Mouse (Mus musculus) forebrain, embryonic 14.5 days (tissue): ENCODE measurements around the gene Clasp2. TPM values are rescaled to one million over a fixed set of nuclear protein-coding genes. Genes with fewer than 3 reads are reported as not detected.

Experiments
- ATAC-seq: fragments of 200-750 bp; cut with Nextera tagmentation; 2 replicates; pipeline ENCODE4 v1.8.0; 2017; ENCODE audit warnings: mild to moderate bottlenecking, moderate library complexity
- DNase-seq: peaks from one replicate; pipeline ENCODE4 v3.0.0-alpha.2; 2015; ENCODE audit warnings: low spot score
- H3K27ac ChIP-seq: fragments of 300-500 bp; sonication (generic); 2 replicates; pipeline ENCODE4 v1.5.1; 2014; ENCODE audit warnings: low read depth, mild to moderate bottlenecking, control low read depth, low read length, moderate library complexity
- H3K27me3 ChIP-seq: fragments of 300-500 bp; sonication (generic); replicated peaks from 2 replicates; pipeline ENCODE4 v1.6.1; 2014; ENCODE audit warnings: low read length, control low read depth, mixed read lengths; ENCODE audit not compliant: control insufficient read depth, insufficient read depth
- H3K36me3 ChIP-seq: fragments of 300-500 bp; sonication (generic); 2 replicates; pipeline ENCODE4 v1.6.1; 2014; ENCODE audit warnings: low read length, control low read depth; ENCODE audit not compliant: control insufficient read depth, insufficient read depth
- H3K4me1 ChIP-seq: fragments of 300-500 bp; sonication (generic); 2 replicates; pipeline ENCODE4 v1.6.1; 2014; ENCODE audit warnings: antibody characterized with exemption, low read length, control low read depth; ENCODE audit not compliant: control insufficient read depth, insufficient read depth
- H3K4me2 ChIP-seq: fragments of 300-500 bp; sonication (generic); 2 replicates; pipeline ENCODE4 v1.6.1; 2014; ENCODE audit warnings: mild to moderate bottlenecking, control low read depth, low read length
- H3K4me3 ChIP-seq: fragments of 300-500 bp; sonication (generic); 2 replicates; pipeline ENCODE4 v1.5.1; 2014; ENCODE audit warnings: low read depth, low read length, control low read depth
- H3K9ac ChIP-seq: fragments of 300-500 bp; sonication (generic); 2 replicates; pipeline ENCODE4 v1.6.1; 2014; ENCODE audit warnings: mild to moderate bottlenecking, low read length, control low read depth, moderate library complexity
- H3K9me3 ChIP-seq: fragments of 300-500 bp; sonication (generic); replicated peaks from 2 replicates; pipeline ENCODE4 v1.6.1; 2016; ENCODE audit warnings: low read length, control low read depth, mixed read lengths; ENCODE audit not compliant: control insufficient read depth
- WGBS: fragments of 180-500 bp; shearing (Covaris S2); extraction: QIAGEN DNeasy Blood & Tissue Kit; methylation state at CpG from one replicate; pipeline ENCODE4 v1.1.7; 2014; 5-methylcytosine and 5-hydroxymethylcytosine counted together
- polyA plus RNA-seq: library from polyadenylated mRNA; unstranded; fragments of >200 nt; fragmentation: Nextera tagmentation; extraction: Ambion mirVana; gene quantifications from 2 replicates; pipeline ENCODE4 v1.2.1, GENCODE M21; 2014

Gene Clasp2
- polyA plus RNA-seq, 1 experiment from 2014 or later: 86.2 TPM

DNA sequence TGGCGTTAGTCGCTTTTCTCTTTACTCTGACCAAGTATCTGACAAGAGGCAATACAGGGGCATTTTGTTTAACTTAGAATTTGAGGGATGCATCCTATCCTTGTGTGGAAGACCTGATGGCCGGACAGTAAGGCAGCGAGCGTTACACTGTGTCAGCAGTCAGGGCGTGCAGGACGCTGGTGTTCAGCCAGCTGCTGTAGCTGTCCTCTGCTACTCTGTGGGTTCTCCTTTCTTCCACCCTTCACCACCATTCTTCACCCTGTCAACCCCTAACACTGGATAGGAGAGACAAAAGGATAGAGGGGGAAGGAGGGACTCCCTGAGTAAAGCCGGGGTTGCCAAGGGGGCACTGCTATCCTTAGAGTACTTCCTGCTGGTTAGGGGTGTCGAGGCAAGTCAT, 87.4 kb downstream of the Clasp2 start:
- DNase-seq (no peak), ATAC-seq (no peak)
- no peak overlapping the region for H3K9ac ChIP-seq

DNA sequence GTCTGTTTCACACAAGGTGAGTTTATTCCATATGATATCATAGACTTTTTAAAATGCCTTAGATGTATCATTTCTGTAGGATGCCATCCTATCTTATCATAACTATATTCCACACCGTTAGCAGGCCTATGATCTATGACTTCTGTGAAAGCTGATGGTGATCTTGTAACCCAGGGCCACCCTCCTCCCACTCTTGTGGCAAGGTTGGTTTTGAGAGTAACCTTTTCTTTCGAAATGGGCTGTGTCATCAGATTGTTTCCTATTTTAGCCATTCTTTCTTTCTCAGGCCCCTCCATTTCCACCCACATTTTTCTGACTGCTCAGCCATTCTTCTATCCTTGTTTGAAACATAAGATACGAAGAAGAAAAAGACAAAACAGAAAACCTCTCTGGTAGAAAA, 88.9 kb downstream of the Clasp2 start:
- no peaks in the 10 kb centered on the region for H3K27me3 ChIP-seq
- WGBS: 91% methylated on average over 3 of the region's 3 CpGs
- ATAC-seq (no peak), DNase-seq (no peak)
- H3K9ac ChIP-seq: no peak overlapping the region
- H3K4me3 ChIP-seq: no peak overlapping the region
- H3K27ac ChIP-seq: no peak overlapping the region
- no peaks in the 10 kb centered on the region for H3K36me3 ChIP-seq
- H3K4me2 ChIP-seq: no peak overlapping the region
- no peaks in the 10 kb centered on the region for H3K9me3 ChIP-seq
- no peaks in the 10 kb centered on the region for H3K4me1 ChIP-seq

More for the DNA sequence above, 87.4 kb downstream of the Clasp2 start:
- no peaks in the 10 kb centered on the region for H3K4me1 ChIP-seq
- no peaks in the 10 kb centered on the region for H3K27me3 ChIP-seq
- no peak overlapping the region for H3K4me3 ChIP-seq
- WGBS: 79% methylated on average over 9 of the region's 9 CpGs
- H3K36me3 ChIP-seq: no peaks in the 10 kb centered on the region
- no peak overlapping the region for H3K4me2 ChIP-seq
- no peaks in the 10 kb centered on the region for H3K9me3 ChIP-seq
- no peak overlapping the region for H3K27ac ChIP-seq

GRCm38 (mm10) chr9:113833481-113833880, 92.2 kb downstream of the Clasp2 start:
- H3K4me3 ChIP-seq: no peak overlapping the region
- H3K4me2 ChIP-seq: no peak overlapping the region
- 0 out of 2 replicates have a peak, but pooled peaks cover 10% of the 10 kb centered on the region for H3K36me3 ChIP-seq
- 94% methylated on average over 7 of the region's 7 CpGs for WGBS
- no peaks in the 10 kb centered on the region for H3K4me1 ChIP-seq
- H3K9ac ChIP-seq: no peak overlapping the region
- no peaks in the 10 kb centered on the region for H3K27me3 ChIP-seq
- no peaks in the 10 kb centered on the region for H3K9me3 ChIP-seq
- DNase-seq (no peak), ATAC-seq (no peak)
- no peak overlapping the region for H3K27ac ChIP-seq

GRCm38 (mm10) chr9:113837001-113837400, 95.7 kb downstream of the Clasp2 start:
- 0 out of 2 replicates have a peak, but pooled peaks cover 12% of the 10 kb centered on the region for H3K36me3 ChIP-seq
- 90% methylated on average over 4 of the region's 4 CpGs for WGBS
- no peak overlapping the region for H3K4me2 ChIP-seq
- no peaks in the 10 kb centered on the region for H3K4me1 ChIP-seq
- no peaks in the 10 kb centered on the region for H3K9me3 ChIP-seq
- H3K27me3 ChIP-seq: no peaks in the 10 kb centered on the region
- ATAC-seq: no peak
- no peak overlapping the region for H3K27ac ChIP-seq
- H3K9ac ChIP-seq: no peak overlapping the region
- peak; percentile 6 for DNase-seq
- no peak overlapping the region for H3K4me3 ChIP-seq

DNA sequence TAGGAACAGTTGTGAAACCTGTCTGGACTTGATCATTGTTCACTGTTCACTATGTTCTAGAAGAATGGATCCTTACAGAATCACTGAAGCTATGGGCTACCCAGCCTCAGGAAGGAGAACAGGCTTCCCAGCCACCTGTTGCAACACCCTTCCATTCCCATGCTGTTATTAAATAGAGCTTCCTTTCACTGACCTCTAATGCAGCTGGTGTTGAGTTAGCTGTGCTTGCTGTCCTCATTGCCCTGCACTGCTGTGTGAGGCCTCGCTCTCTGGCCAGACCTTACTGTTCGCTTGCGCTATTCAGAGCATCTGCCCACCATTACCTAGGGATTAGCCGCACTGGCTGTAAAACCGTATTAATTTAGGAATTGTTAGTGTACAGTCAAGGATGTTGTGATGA, 96.2 kb downstream of the Clasp2 start:
- DNase-seq: no peak
- Histone ChIP-seq H3K9ac (no peak overlapping the region), H3K4me2 (no peak overlapping the region), H3K4me1 (no peaks in the 10 kb centered on the region), H3K27ac (no peak overlapping the region), H3K36me3 (0 out of 2 replicates have a peak, but pooled peaks cover 12% of the 10 kb centered on the region), H3K9me3 (no peaks in the 10 kb centered on the region), H3K4me3 (no peak overlapping the region), H3K27me3 (no peaks in the 10 kb centered on the region)
- no peak for ATAC-seq
- WGBS: 92% methylated on average over 5 of the region's 5 CpGs

DNA sequence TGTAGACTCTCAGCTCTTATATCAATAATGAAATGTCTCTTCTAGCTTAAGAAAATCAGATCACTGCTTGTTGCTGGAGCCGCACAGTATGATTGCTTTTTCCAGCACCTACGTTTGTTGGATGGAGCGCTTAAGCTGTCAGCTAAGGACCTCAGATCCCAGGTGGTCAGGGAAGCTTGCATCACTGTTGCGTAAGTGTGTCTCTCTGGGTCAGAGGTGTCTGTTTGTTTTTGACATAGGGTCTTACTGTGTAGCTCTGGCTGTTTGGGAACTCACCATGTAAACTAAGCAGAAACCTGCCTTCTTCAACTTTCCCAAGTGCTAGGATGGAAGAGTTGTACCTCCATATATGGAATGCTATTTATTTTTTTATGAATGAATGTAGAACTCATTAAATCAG, 102.8 kb downstream of the Clasp2 start:
- DNase-seq: no peak
- H3K36me3 ChIP-seq: peaks cover 34% of the 10 kb centered on the region
- ATAC-seq: no peak
- no peaks in the 10 kb centered on the region for H3K27me3 ChIP-seq
- H3K9me3 ChIP-seq: no peaks in the 10 kb centered on the region
- no peak overlapping the region for H3K4me2 ChIP-seq
- H3K27ac ChIP-seq: no peak overlapping the region
- 94% methylated on average over 4 of the region's 4 CpGs for WGBS
- H3K4me1 ChIP-seq: no peaks in the 10 kb centered on the region
- H3K9ac ChIP-seq: no peak overlapping the region
- H3K4me3 ChIP-seq: no peak overlapping the region

DNA sequence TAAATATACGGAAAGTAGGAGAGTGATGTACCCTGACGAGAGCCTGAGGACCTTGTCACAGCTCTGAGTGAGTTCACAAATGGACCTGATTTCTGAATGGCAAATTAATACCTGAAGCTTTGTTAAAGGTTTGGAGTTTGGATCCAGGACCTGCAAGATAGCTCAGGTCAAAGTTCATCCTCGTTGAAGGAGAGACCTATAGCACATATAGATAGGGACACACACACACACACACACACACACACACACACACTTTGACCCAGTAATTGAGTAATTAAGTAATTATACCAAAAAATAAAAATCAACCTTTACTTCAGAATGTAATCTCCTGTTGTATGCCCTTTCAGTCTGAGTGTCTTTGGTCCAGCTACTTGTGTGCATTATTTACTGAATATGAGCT, 114.2 kb downstream of the Clasp2 start:
- Histone ChIP-seq H3K4me3 (no peak overlapping the region), H3K4me2 (no peak overlapping the region), H3K9me3 (no peaks in the 10 kb centered on the region), H3K27me3 (no peaks in the 10 kb centered on the region), H3K9ac (no peak overlapping the region), H3K27ac (no peak overlapping the region), H3K4me1 (no peaks in the 10 kb centered on the region), H3K36me3 (peaks cover 60% of the 10 kb centered on the region)
- DNase-seq (no peak), ATAC-seq (no peak)
- 92% methylated on average over 3 of the region's 3 CpGs for WGBS

GRCm38 (mm10) chr9:113857281-113857928, 116.1 kb downstream of the Clasp2 start:
- Histone ChIP-seq H3K9ac (no peak overlapping the region), H3K36me3 (peaks cover 51% of the 10 kb centered on the region), H3K9me3 (no peaks in the 10 kb centered on the region), H3K4me1 (no peaks in the 10 kb centered on the region), H3K4me2 (no peak overlapping the region), H3K27me3 (no peaks in the 10 kb centered on the region), H3K27ac (no peak overlapping the region), H3K4me3 (no peak overlapping the region)
- DNase-seq (no peak), ATAC-seq (no peak)
- 86% methylated on average over 8 of the region's 8 CpGs for WGBS

- DNase-seq (no peak), ATAC-seq (no peak)
- 87% methylated on average over 5 of the region's 5 CpGs for WGBS
- H3K36me3 ChIP-seq: peaks cover 49% of the 10 kb centered on the region
- no peaks in the 10 kb centered on the region for H3K9me3 ChIP-seq
- no peak overlapping the region for H3K4me2 ChIP-seq
- no peaks in the 10 kb centered on the region for H3K27me3 ChIP-seq
- H3K9ac ChIP-seq: no peak overlapping the region
- no peak overlapping the region for H3K4me3 ChIP-seq
- no peak overlapping the region for H3K27ac ChIP-seq
- no peaks in the 10 kb centered on the region for H3K4me1 ChIP-seq
These were observed 116.7 kb downstream of the Clasp2 start for GRCm38 (mm10) chr9:113857929-113858440.
